Mouse (Mus musculus) retina, embryonic 14.5 days (tissue): Measurements from ENCODE around the gene Hoxb4.

Experiments used
- DNase-seq: peaks from one replicate; pipeline ENCODE4 v3.0.0-alpha.2; 2015; ENCODE audit warnings: low spot score

Hoxb4 gene

GRCm38 (mm10) chr11:96350341-96350624 is 32.2 kb downstream of the Hoxb4 start, which contains the start of gene Hoxb2:
Gene Hoxb2 (plus strand): TSS chr11:96350525.
- DNase-seq = no peak

GRCm38 (mm10) chr11:96350791-96351190 is 32.7 kb downstream of the Hoxb4 start:
- DNase-seq = no peak

- DNase-seq = no peak
Measured at GRCm38 (mm10) chr11:96351312-96351711, 33.2 kb downstream of the Hoxb4 start.

GRCm38 (mm10) chr11:96351831-96352230 is 33.8 kb downstream of the Hoxb4 start:
- no peak for DNase-seq

DNA sequence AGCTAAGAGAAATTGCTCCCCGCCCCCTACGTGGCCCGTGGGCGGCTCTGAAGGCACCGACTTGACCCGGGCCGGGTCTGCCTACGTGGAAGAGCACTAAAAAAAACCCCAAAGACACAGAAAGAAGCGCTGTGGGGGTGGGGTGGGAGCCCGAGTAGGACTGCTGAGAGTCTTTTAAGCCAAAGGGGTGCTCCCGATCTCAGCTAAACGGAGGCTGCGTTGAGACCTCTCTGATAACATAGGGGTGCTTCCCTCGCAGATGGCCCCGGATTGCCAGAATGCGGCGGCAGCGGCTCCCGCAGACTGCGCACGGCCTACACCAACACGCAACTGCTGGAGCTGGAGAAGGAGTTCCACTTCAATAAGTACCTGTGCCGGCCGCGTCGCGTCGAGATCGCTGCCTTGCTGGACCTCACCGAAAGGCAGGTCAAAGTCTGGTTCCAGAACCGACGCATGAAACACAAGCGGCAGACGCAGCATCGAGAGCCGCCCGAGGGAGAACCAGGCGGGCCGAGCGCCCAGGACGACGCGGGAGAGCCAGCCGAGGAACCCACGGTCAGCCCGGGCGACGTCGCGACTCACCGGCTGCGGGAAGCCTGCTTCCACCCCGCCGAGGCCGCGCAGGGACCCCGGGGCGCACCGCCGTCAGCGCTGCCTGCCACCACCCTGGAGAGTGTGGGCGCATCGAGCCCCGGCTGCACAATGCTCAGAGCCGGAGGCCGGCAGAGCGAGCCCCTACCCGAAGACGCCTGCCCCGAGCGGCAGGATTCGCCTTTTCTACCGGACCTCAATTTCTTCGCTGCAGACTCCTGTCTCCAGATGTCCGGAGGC is 34.8 kb downstream of the Hoxb4 start:
- peak; percentile 61 for DNase-seq

DNA sequence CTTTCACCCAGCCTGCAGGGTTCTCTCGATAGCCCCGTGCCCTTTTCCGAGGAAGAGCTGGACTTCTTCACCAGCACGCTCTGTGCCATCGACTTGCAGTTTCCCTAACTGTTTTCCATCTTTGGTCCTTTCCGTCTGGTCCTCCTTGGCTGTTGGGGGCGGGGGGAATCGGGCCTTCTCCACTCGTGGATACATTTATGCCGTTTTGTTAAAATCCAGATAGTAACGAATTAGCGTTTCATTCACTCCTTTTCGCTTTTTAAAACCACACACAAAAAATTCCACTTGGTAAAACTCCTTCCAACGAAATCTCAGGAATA is 35.4 kb downstream of the Hoxb4 start:
- DNase-seq = no peak

DNA sequence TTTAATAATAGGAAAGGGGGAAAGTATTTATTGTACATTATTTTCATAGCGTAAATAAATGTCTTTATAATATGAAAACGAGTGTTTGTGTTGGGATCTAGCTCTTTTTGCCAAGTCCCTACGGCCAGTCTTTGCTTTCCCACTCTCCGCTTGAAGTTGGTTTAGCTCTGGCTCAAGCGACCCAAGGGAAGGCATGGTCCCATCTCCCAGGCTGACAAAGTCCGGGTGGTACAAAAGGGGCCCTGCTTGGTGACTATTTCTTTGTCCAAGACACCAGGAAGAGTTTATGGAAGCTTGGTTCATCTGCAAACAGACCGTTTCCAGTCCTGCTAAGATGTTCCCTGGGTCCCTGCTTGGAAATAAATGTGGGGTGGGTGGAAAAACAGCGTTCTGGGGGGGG is 35.9 kb downstream of the Hoxb4 start:
- peak; percentile 63 for DNase-seq

GRCm38 (mm10) chr11:96354376-96354775 is 36.3 kb downstream of the Hoxb4 start:
- DNase-seq = peak; percentile 64

DNA sequence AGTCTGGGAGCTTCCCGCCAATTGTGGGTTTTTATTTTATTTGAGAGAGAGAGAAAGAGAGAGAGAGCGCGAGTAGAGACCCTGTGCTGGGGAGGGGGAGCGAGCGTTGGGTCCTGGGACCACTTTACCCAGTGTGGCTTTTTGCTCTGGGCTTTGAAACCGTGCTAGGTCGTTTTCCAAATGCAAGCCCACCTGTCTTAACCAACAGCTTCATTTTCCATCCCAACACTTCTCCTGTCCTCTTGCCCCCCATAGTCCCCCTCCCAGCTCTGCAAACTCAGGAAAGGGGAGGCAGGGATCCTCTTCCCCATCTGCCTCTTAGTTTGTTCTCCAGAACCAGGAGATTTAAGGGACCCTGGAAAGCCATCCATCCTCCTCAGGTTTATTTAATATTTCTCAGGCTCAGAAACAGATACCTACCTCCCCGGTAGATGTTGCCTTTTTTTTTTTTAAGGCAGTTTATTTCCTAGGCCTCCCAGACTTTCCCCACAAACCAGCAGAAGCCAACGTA is 36.8 kb downstream of the Hoxb4 start:
- no peak for DNase-seq

DNA sequence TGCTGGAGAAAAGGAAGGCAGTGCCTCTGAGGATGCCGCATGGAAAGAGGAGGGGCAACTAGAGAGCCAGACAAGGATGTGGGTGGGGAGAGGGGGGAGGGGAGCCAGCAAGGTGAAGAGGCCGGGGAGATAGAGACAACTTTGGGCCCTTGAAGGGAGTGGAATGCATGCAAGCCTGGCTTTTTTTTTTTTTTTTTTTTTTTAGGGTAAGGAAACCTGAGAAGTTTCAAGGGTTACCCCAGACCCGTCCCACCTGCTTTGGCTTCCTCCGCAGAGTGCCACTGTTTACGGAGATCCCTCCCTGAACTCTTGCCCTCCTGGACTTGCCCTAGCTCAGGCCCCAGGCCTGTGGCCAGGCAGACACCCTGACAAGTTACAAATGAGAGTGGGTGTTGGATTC is 45.7 kb downstream of the Hoxb4 start:
- DNase-seq = no peak

- no peak for DNase-seq
Measured at GRCm38 (mm10) chr11:96365441-96366091, 47.5 kb downstream of the Hoxb4 start, which contains the start of gene Hoxb1. Gene Hoxb1 (plus strand): TSS chr11:96365752.

DNA sequence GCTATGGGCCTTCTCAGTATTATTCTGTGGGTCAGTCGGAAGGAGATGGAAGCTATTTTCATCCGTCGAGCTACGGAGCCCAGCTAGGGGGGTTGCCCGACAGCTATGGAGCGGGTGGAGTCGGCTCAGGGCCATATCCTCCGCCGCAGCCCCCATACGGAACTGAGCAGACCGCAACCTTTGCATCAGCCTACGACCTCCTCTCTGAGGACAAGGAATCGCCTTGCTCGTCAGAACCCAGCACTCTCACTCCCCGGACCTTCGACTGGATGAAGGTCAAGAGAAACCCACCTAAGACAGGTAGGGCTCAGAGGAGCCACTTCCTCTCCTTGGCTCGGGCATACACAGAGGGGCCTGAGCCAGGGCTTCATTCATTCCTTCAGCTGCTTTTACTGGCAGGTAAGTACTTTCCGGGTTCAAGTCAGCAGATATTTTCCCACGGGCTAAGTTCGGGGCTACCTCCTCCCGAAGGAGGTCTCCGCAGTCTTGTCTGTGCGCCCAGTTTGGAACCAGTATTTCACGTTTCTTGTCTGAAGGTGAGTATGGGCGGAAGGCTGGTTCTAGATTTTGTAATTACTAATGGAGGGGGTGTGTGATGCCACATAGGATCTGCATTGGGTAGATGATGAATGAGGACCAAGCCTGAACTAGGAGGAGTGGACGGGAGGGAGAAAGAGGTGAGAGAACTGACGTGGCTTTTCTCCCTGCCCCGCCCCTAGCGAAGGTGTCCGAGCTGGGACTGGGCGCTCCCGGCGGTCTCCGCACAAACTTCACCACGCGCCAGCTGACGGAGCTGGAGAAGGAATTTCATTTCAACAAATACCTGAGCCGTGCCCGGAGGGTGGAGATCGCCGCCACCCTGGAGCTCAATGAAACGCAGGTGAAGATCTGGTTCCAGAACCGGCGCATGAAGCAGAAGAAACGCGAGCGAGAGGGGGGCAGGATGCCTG is 48.3 kb downstream of the Hoxb4 start:
- no peak for DNase-seq

DNA sequence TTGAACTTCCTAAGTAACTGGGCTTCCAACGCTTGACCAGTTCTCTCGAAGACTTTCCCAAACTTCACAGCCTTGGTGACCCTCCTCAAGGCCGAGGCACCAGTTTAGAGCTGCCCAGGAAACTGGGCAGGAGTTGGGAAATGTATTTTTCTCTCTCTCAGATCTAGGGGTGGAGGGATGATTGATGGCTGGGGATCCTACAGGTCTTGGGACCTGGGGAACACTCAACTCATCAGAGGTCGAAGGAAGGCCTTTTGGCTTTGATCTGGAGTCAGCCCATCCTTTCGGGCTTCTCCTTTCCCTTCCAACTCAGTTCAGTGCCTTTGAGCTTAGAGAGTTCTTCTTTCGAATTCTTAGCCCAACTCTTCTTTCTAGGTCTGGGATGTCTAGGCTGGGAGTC is 49.1 kb downstream of the Hoxb4 start:
- DNase-seq = no peak

DNA sequence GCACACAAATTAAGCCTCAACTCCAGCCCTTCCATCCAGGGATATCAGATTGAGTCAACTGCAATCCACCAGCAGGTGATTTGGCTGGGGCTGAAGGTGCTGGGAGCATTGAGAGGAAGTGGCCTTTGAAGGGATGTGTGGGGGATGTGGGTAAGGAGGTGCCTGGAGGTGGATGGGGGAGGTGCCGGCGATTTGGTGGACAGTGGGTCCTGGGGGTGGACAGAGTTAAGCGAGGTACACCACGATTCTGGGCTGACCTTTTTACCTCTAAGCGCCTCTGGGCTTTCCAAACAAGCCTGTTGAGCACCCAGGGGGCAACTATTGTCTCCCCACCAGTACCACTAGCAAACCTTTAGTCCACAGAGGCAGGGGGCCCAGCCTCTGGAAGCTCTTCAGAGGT is 50.6 kb downstream of the Hoxb4 start:
- DNase-seq = no peak

DNA sequence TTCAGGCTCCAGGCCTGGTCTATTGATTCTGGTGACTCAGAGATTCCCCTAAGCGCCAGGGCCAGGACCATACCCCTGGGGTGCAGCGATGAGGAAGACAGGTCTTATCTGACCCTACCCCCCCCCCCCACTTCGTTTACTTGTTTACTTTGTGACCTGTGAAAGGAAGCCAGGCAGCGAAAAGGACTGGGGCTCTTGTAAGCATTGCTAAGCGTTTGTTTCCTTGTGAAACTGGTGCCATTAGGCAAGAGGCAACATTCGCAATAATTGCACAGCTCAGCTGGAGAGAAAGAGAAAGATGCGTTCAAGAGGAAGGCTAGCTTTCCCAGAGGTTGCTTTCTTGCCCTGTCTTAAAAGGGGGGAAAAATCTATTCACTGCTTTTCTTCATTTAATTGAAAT is 51.1 kb downstream of the Hoxb4 start:
- DNase-seq = no peak
